Mouse (Mus musculus) ovary, postnatal 14 days (tissue): ENCODE data around the gene Gm4491.
A peak's percentile ranks its signal among the peaks of the same experiment; 100 is the strongest.

Source experiments
- DNase-seq: peaks from one replicate; pipeline ENCODE4 v3.0.0; 2022; ENCODE audit warnings: low spot score

Gm4491 gene

DNA sequence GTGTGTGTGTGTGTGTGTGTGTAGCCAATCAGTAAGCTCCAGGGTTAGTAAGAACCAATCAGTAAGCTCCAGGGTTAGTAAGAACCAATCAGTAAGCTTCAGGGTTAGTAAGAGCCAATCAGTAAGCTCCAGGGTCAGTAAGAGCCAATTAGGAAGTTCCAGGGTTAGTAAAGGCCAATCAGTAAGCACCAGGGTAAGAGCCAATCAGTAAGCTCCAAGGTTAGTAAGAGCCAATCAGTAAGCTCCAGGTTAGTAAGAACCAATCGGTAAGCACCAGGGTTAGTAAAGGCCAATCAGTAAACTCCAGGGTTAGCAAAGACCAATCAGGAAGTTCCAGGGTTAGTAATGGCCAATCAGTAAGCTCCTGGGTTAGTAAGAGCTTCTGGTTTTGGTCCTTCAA, 32.8 kb downstream of the Gm4491 start:
- no peak for DNase-seq

DNA sequence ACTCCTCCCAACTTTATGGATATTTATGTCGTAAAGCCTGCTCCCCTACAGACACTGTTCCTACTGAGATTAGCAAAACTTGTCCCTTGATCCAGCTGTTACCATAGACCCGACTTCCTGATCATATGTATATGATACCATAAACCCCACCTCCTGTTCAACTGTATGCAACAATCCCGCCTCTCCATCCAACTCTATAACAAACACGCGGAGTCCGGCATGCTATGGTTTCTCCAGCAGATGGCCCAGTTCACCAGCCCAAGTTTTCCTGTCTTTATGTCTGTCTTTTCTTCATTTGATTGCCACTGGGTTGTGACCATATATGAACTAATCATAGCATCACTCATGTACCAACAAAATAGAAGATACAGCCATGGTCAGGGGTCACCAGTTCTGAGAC, 40.1 kb downstream of the Gm4491 start:
- no peak for DNase-seq

DNA sequence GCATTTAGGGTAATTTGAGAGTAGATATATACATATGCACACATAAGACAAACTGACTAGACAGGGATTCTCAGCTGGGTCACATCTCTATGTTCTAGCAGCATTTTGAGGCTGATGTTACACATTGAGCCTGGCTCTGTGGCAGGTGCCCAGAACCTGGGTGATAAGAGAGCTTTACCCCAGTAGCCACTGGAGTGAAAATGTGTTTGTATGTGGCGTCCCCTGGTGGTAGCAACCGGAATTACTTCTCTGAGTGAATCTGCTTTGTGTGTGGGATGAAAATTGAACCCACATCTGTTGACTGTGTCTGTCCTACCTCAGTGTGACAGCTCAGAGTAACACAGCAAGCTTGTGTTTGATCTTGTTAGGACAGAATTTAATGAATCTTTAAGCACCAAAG, 45.8 kb downstream of the Gm4491 start:
- peak; percentile 16 for DNase-seq

DNA sequence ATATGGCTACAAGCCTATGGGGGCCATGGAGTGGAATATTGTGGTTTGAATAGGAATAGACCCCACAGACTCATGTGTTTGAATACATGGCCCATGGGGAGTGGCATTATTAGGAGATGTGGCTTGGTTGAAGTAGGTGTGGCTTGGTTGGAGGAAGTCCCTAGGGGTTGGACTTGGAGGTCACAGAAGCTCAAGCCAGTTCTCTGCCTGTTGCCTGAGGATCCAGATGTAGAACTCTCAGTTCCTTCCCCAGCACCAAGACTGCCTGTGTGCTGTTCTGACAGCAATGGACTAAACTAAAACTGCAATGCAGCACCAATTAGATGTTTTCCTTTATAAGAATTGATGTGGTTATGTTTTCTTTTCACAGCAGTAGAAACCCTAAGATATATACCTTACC, 49.6 kb downstream of the Gm4491 start:
- no peak for DNase-seq
